Mouse (Mus musculus): ENCODE data around the gene Chrna4. TPM values are rescaled to one million over a fixed set of nuclear protein-coding genes. Genes with fewer than 3 reads are reported as not detected.

Gene Chrna4
- total RNA-seq, 2 experiments from 2014 or later, result 36.5 to 41.2 TPM

- no peak for DNase-seq (ENCODE audit: low spot score in 2 of 2)
Observed at GRCm38 (mm10) chr2:181039356-181039680, 4.0 kb downstream of the Chrna4 start.

- peak in 1 of 2 experiments; percentile 25 for DNase-seq (ENCODE audit: low spot score in 2 of 2)
Observed at GRCm38 (mm10) chr2:181038644-181039355, 4.5 kb downstream of the Chrna4 start.

- no peak for DNase-seq (ENCODE audit: low spot score in 2 of 2)
Observed at GRCm38 (mm10) chr2:181036561-181036960, 6.8 kb downstream of the Chrna4 start.

- DNase-seq (ENCODE audit: low spot score in 2 of 2), result no peak
Observed at GRCm38 (mm10) chr2:181035186-181035585, 8.2 kb downstream of the Chrna4 start.

GRCm38 (mm10) chr2:181033310-181033709 lies 10.0 kb downstream of the Chrna4 start:
- no peak for DNase-seq (ENCODE audit: low spot score in 2 of 2)

- DNase-seq (ENCODE audit: low spot score in 2 of 2), result peak; percentile 34 to 39
Observed at GRCm38 (mm10) chr2:181032407-181032806, 10.9 kb downstream of the Chrna4 start.

GRCm38 (mm10) chr2:181031406-181031934 lies 11.9 kb downstream of the Chrna4 start:
- peak in 1 of 2 experiments; percentile 35 for DNase-seq (ENCODE audit: low spot score in 2 of 2)

- no peak for DNase-seq (ENCODE audit: low spot score in 2 of 2)
Observed at GRCm38 (mm10) chr2:181008339-181008738, 35.0 kb downstream of the Chrna4 start.

- no peak for DNase-seq (ENCODE audit: low spot score in 2 of 2)
Observed at GRCm38 (mm10) chr2:181007054-181007453, 36.3 kb downstream of the Chrna4 start.

GRCm38 (mm10) chr2:180996905-180997304 lies 46.4 kb downstream of the Chrna4 start:
- DNase-seq (ENCODE audit: low spot score in 2 of 2), result no peak

GRCm38 (mm10) chr2:180996436-180996835 lies 46.9 kb downstream of the Chrna4 start:
- peak; percentile 44 to 53 for DNase-seq (ENCODE audit: low spot score in 2 of 2)

GRCm38 (mm10) chr2:180995457-180995856 lies 47.9 kb downstream of the Chrna4 start:
- no peak for DNase-seq (ENCODE audit: low spot score in 2 of 2)

GRCm38 (mm10) chr2:180994360-180994759 lies 49.0 kb downstream of the Chrna4 start:
- DNase-seq (ENCODE audit: low spot score in 2 of 2), result no peak

GRCm38 (mm10) chr2:180990347-180990746 lies 53.0 kb downstream of the Chrna4 start:
- no peak for DNase-seq (ENCODE audit: low spot score in 2 of 2)

- DNase-seq (ENCODE audit: low spot score in 2 of 2), result no peak
Observed at GRCm38 (mm10) chr2:180988948-180989347, 54.4 kb downstream of the Chrna4 start.

GRCm38 (mm10) chr2:180988347-180988913 lies 54.9 kb downstream of the Chrna4 start:
- DNase-seq (ENCODE audit: low spot score in 2 of 2), result no peak

- DNase-seq (ENCODE audit: low spot score in 2 of 2), result no peak
Observed at GRCm38 (mm10) chr2:180987432-180988030, 55.8 kb downstream of the Chrna4 start.

- no peak for DNase-seq (ENCODE audit: low spot score in 2 of 2)
Observed at GRCm38 (mm10) chr2:180987001-180987400, 56.3 kb downstream of the Chrna4 start.

- DNase-seq (ENCODE audit: low spot score in 2 of 2), result no peak
Observed at GRCm38 (mm10) chr2:180986449-180986848, 56.9 kb downstream of the Chrna4 start, which contains the start of gene Col20a1. Gene Col20a1 (plus strand): TSS chr2:180986535.

GRCm38 (mm10) chr2:180985635-180986034 lies 57.7 kb downstream of the Chrna4 start:
- DNase-seq (ENCODE audit: low spot score in 2 of 2), result no peak

- DNase-seq (ENCODE audit: low spot score in 2 of 2), result no peak
Observed at GRCm38 (mm10) chr2:180981133-180981532, 62.2 kb downstream of the Chrna4 start.
